ENCODE assay signal across 11 mouse cellular contexts in genomic region chr2:74694066-74694465, GRCm38 (mm10). TPM values are rescaled to one million over a fixed set of nuclear protein-coding genes. Genes with fewer than 3 reads are reported as not detected.
A peak's percentile ranks its signal among the peaks of the same experiment; 100 is the strongest.
DNase-seq lines count a peak whose midpoint lies in the region; ATAC-seq and TF ChIP-seq lines count a peak whose summit lies in the region.
"Had no signal": no experiment of that assay in that cellular context is flagged by ENCODE, and none has a peak within 500 bp of the region (broad histone marks: within the 10 kb centered on the region; RNA-seq: fewer than 3 reads in every experiment).

No protein-coding gene starts in this region.

- no peak for TF ChIP-seq POLR2A in brain, embryonic 14.5 days (IDR thresholded peaks at IDR 0.05; ENCODE audit: borderline replicate concordance, extremely low read depth, insufficient read depth, insufficient read length, poor library complexity, severe bottlenecking)

- no peaks in the 10 kb centered on the region for H3K4me1 ChIP-seq in lung, embryonic 14.5 days (ENCODE audit: insufficient read depth)
- H3K4me1 ChIP-seq in kidney, embryonic 16.5 days (ENCODE audit: insufficient read depth, low read length): peaks cover 39% of the 10 kb centered on the region
- peaks cover 49% of the 10 kb centered on the region for H3K4me1 ChIP-seq in neural tube, embryonic 13.5 days (replicated peaks)

- peak; percentile 39; the same call in 1 of the 2 replicates for TF ChIP-seq CTCF in lung, embryonic 14.5 days (IDR thresholded peaks at IDR 0.05; ENCODE audit: low read depth)
- TF ChIP-seq CTCF in brain, embryonic 14.5 days (IDR thresholded peaks at IDR 0.05; ENCODE audit: borderline replicate concordance, extremely low read depth, insufficient read depth, insufficient read length): peak; percentile 36; the same call in 1 of the 2 replicates

- H3K9me3 ChIP-seq in lung, embryonic 14.5 days (ENCODE audit: low read depth, low read length): no peaks in the 10 kb centered on the region
- no peaks in the 10 kb centered on the region for H3K9me3 ChIP-seq in kidney, embryonic 16.5 days (ENCODE audit: low read length)
- H3K9me3 ChIP-seq in neural tube, embryonic 13.5 days: no peaks in the 10 kb centered on the region
- H3K9me3 ChIP-seq: embryonic facial prominence, embryonic 12.5 days had no signal

- peaks cover 99% of the 10 kb centered on the region for H3K27me3 ChIP-seq in lung, embryonic 14.5 days (ENCODE audit: insufficient read depth, low read length)
- H3K27me3 ChIP-seq in kidney, embryonic 16.5 days (ENCODE audit: insufficient read depth, low read length): no peaks in the 10 kb centered on the region
- H3K27me3 ChIP-seq in neural tube, embryonic 13.5 days: peaks cover 85% of the 10 kb centered on the region

- no peak for ATAC-seq in lung, embryonic 14.5 days (ENCODE audit: insufficient read depth)
- ATAC-seq in kidney, embryonic 16.5 days (ENCODE audit: low FRiP score, low TSS enrichment): no peak
- ATAC-seq in neural tube, embryonic 13.5 days (ENCODE audit: low read depth): no peak

- no peak overlapping the region for H3K4me3 ChIP-seq in lung, embryonic 14.5 days (ENCODE audit: low read depth, low read length)
- peak overlapping the region; percentile 82 for H3K4me3 ChIP-seq in kidney, embryonic 16.5 days (ENCODE audit: low read length)
- H3K4me3 ChIP-seq in neural tube, embryonic 13.5 days: peak overlapping the region; percentile 61
- H3K4me3 ChIP-seq: embryonic facial prominence, embryonic 12.5 days had no signal

- H3K4me2 ChIP-seq in lung, embryonic 14.5 days: no peak overlapping the region
- peak overlapping the region; percentile 80 for H3K4me2 ChIP-seq in kidney, embryonic 16.5 days (replicated peaks; ENCODE audit: low read depth, low read length)
- peak overlapping the region; percentile 67 for H3K4me2 ChIP-seq in neural tube, embryonic 13.5 days
- H3K4me2 ChIP-seq: embryonic facial prominence, embryonic 12.5 days had no signal

- H3K36me3 ChIP-seq in lung, embryonic 14.5 days (ENCODE audit: insufficient read depth): no peaks in the 10 kb centered on the region
- no peaks in the 10 kb centered on the region; the same call in 1 of the 2 replicates for H3K36me3 ChIP-seq in kidney, embryonic 16.5 days (ENCODE audit: insufficient read depth, low read length)
- H3K36me3 ChIP-seq in neural tube, embryonic 13.5 days: no peaks in the 10 kb centered on the region
- H3K36me3 ChIP-seq: embryonic facial prominence, embryonic 12.5 days had no signal

- DNase-seq in lung, embryonic 14.5 days: peak; percentile 54
- no peak for DNase-seq in lung, adult 18-20 months
- no peak for DNase-seq in brain, embryonic 14.5 days (ENCODE audit: low read depth)
- DNase-seq in left cerebral cortex, postnatal 14 days (ENCODE audit: low spot score in 2 of 2): no peak
- no peak for DNase-seq in layer of hippocampus, postnatal 36 days
- no peak for DNase-seq in lung, postnatal 25 days (ENCODE audit: low spot score)

- intact Hi-C loops in left cerebral cortex, postnatal 14 days (cut with DNase I): no loop called here

- H3K27ac ChIP-seq in lung, embryonic 14.5 days (ENCODE audit: low read depth): no peak overlapping the region
- H3K27ac ChIP-seq in kidney, embryonic 16.5 days (ENCODE audit: low read length): peak overlapping the region; percentile 98
- peak overlapping the region; percentile 79 for H3K27ac ChIP-seq in neural tube, embryonic 13.5 days (replicated peaks)
- H3K27ac ChIP-seq: embryonic facial prominence, embryonic 12.5 days had no signal

- WGBS in lung, embryonic 14.5 days: 1% methylated on average over 16 of the region's 16 CpGs
- 5% methylated on average over 16 of the region's 16 CpGs for WGBS in kidney, embryonic 16.5 days
- under 1% methylated on average over 16 of the region's 16 CpGs for WGBS in neural tube, embryonic 13.5 days

- no peak overlapping the region for H3K9ac ChIP-seq in lung, embryonic 14.5 days
- peak overlapping the region; percentile 92 for H3K9ac ChIP-seq in kidney, embryonic 16.5 days (replicated peaks; ENCODE audit: low read length)
- peak overlapping the region; percentile 96 for H3K9ac ChIP-seq in neural tube, embryonic 13.5 days
- H3K9ac ChIP-seq: embryonic facial prominence, embryonic 12.5 days had no signal

RNA-seq across cellular contexts. Expression of gene Hoxd10, which starts 2.3 kb away (rescaled TPM):
- 0.14 TPM in 1 of 2 replicates, not detected in the other for polyA plus RNA-seq in lung, embryonic 14.5 days (2014; fragmentation: Nextera tagmentation; extraction: Ambion mirVana)
- polyA plus RNA-seq in brain, embryonic 14.5 days (2012; rRNA removed): 0.04 and 0.14 TPM in 2 replicates
- polyA plus RNA-seq in kidney, embryonic 16.5 days (2015; fragmentation: Nextera tagmentation; extraction: Ambion mirVana): 33.5 and 38.5 TPM in 2 replicates
- polyA plus RNA-seq in neural tube, embryonic 13.5 days (2015; fragmentation: Nextera tagmentation; extraction: Ambion mirVana): 87.2 and 132 TPM in 2 replicates
- not detected for total RNA-seq in left cerebral cortex, postnatal 14 days (2021)
- not detected for total RNA-seq in layer of hippocampus, postnatal 36 days (2021)
- total RNA-seq: monocyte, adult 5-6 weeks had no signal
- polyA plus RNA-seq: embryonic facial prominence, embryonic 12.5 days; heart, postnatal 0 days had no signal

RNA-seq across cellular contexts. Expression of gene Hoxd9, which starts 3.5 kb away (rescaled TPM):
- 0.13 TPM in 1 of 2 replicates, not detected in the other for polyA plus RNA-seq in lung, embryonic 14.5 days (2014; fragmentation: Nextera tagmentation; extraction: Ambion mirVana)
- polyA plus RNA-seq in brain, embryonic 14.5 days (2012; rRNA removed): 0.19 and 0.36 TPM in 2 replicates
- 38.2 and 38.4 TPM in 2 replicates for polyA plus RNA-seq in kidney, embryonic 16.5 days (2015; fragmentation: Nextera tagmentation; extraction: Ambion mirVana)
- 27.7 and 42.7 TPM in 2 replicates for polyA plus RNA-seq in neural tube, embryonic 13.5 days (2015; fragmentation: Nextera tagmentation; extraction: Ambion mirVana)
- total RNA-seq in left cerebral cortex, postnatal 14 days (2021): not detected
- not detected for total RNA-seq in layer of hippocampus, postnatal 36 days (2021)
- total RNA-seq: monocyte, adult 5-6 weeks had no signal

RNA-seq across cellular contexts. Expression of gene Hoxd8, which starts 10.3 kb away (rescaled TPM):
- 0.27 and 0.29 TPM in 2 replicates for polyA plus RNA-seq in lung, embryonic 14.5 days (2014; fragmentation: Nextera tagmentation; extraction: Ambion mirVana)
- polyA plus RNA-seq in brain, embryonic 14.5 days (2012; rRNA removed): 0.73 and 1.6 TPM in 2 replicates
- 41.0 and 45.6 TPM in 2 replicates for polyA plus RNA-seq in kidney, embryonic 16.5 days (2015; fragmentation: Nextera tagmentation; extraction: Ambion mirVana)
- 17.4 and 22.8 TPM in 2 replicates for polyA plus RNA-seq in neural tube, embryonic 13.5 days (2015; fragmentation: Nextera tagmentation; extraction: Ambion mirVana)
- not detected for total RNA-seq in left cerebral cortex, postnatal 14 days (2021)
- total RNA-seq in layer of hippocampus, postnatal 36 days (2021): not detected
- total RNA-seq: monocyte, adult 5-6 weeks had no signal

RNA-seq across cellular contexts. Expression of gene Hoxd11, which starts 14.7 kb away (rescaled TPM):
- polyA plus RNA-seq in lung, embryonic 14.5 days (2014; fragmentation: Nextera tagmentation; extraction: Ambion mirVana): not detected in 2 replicates
- polyA plus RNA-seq in brain, embryonic 14.5 days (2012; rRNA removed): 0.05 TPM in 1 of 2 replicates, not detected in the other
- 13.9 and 17.9 TPM in 2 replicates for polyA plus RNA-seq in kidney, embryonic 16.5 days (2015; fragmentation: Nextera tagmentation; extraction: Ambion mirVana)
- polyA plus RNA-seq in neural tube, embryonic 13.5 days (2015; fragmentation: Nextera tagmentation; extraction: Ambion mirVana): 4.0 and 6.5 TPM in 2 replicates
- total RNA-seq in left cerebral cortex, postnatal 14 days (2021): not detected
- total RNA-seq in layer of hippocampus, postnatal 36 days (2021): not detected
- total RNA-seq: monocyte, adult 5-6 weeks had no signal
- polyA plus RNA-seq: embryonic facial prominence, embryonic 12.5 days; heart, postnatal 0 days had no signal

RNA-seq across cellular contexts. Expression of gene Hoxd3, which starts 17.7 kb away (rescaled TPM):
- polyA plus RNA-seq in lung, embryonic 14.5 days (2014; fragmentation: Nextera tagmentation; extraction: Ambion mirVana): not detected in 2 replicates
- 9.6 and 47.4 TPM in 2 replicates for polyA plus RNA-seq in brain, embryonic 14.5 days (2012; rRNA removed)
- polyA plus RNA-seq in kidney, embryonic 16.5 days (2015; fragmentation: Nextera tagmentation; extraction: Ambion mirVana): 14.6 and 15.4 TPM in 2 replicates
- 24.2 and 33.8 TPM in 2 replicates for polyA plus RNA-seq in neural tube, embryonic 13.5 days (2015; fragmentation: Nextera tagmentation; extraction: Ambion mirVana)
- total RNA-seq in left cerebral cortex, postnatal 14 days (2021): not detected
- total RNA-seq in layer of hippocampus, postnatal 36 days (2021): not detected
- total RNA-seq: monocyte, adult 5-6 weeks had no signal

Comparison
In these comparisons a context has a peak if more than half of its experiments do, and no peak if none do; other contexts are left out.
1. RNA of gene Hoxd10, which starts 2.3 kb away (polyA plus RNA-seq): 87.2 to 132 TPM in neural tube, embryonic 13.5 days and 33.5 to 38.5 TPM in kidney, embryonic 16.5 days; 0.04 to 0.14 TPM in brain, embryonic 14.5 days and 0.14 TPM in lung, embryonic 14.5 days; every median in the first group is over 10 times any median in the second.
2. RNA of gene Hoxd9, which starts 3.5 kb away (polyA plus RNA-seq): 27.7 to 42.7 TPM in neural tube, embryonic 13.5 days and 38.2 to 38.4 TPM in kidney, embryonic 16.5 days; 0.19 to 0.36 TPM in brain, embryonic 14.5 days and 0.13 TPM in lung, embryonic 14.5 days; every median in the first group is over 10 times any median in the second.